Mouse (Mus musculus): ENCODE measurements at regions not wholly inside any gene's neighbourhood (a gene's known extent, or its start where the extent isn't known, plus 50 kb on each side); places are given as distances from the start of the nearest gene placed in this dataset.

DNA sequence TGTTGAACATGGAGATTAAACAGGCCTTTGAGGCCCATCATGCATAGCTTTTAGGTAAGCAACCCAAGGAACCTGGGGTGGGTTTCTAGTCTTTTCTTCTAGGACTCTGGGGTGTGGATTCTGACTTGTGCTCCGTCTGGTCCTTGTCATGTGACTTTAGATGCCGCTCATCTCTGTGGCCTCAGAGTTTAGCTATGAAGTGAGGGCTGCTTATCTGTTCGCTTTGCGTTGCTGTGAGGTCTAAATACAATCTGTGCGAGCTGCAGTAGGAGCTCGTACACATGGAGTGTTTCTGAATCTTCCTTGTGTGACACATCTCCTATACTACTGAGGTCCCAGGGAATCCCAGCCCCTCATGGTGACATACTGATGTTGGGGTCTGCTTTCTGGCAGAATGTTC lies 67.8 kb upstream of the Zfp831 start:
- TF ChIP-seq CTCF (IDR thresholded peaks at IDR 0.05; ENCODE audit: low read depth, low read length) (no peak), POLR2A (IDR thresholded peaks at IDR 0.05; ENCODE audit: insufficient read depth, low read length) (no peak), EP300 (IDR thresholded peaks at IDR 0.05; ENCODE audit: insufficient read depth, low read depth, low read length) (no peak)

DNA sequence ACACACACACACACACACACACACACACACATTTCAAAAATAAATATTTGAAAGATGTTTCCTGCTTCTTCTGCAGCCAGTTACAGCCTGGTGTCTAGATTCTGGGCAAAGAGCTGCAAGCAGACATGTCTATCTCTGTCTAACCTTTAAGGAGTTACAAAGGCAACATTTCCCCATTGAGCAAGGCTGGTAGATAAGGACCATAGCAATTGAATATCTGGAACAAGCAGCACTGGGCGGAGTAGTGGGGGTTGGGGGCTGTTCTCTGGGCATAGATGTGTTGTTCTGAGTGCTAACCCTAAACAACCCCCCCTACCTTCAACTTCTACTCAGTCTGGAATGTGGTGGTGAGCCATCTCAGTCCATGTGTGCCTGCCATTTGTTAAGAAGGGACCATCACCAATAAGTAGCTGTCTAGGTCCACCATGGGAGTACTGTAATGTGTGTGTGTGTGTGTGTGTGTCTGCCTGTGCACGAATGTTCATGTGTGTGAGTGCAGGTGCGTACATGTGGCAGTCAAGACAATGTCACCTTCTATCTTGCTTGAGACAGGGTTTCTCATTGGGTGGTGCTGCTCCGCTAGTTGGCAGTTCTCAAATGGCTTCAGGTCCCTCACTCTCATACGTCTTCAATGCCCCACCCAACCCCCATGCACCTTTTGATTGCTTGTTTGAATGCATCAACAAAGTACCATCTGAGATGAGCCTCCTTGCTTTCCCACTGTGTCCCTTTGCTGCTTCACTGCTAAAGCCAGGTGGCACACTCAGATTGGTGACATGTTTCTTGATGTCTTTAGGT lies 62.2 kb upstream of the Zfp831 start:
- TF ChIP-seq CTCF (IDR thresholded peaks at IDR 0.05; ENCODE audit: low read depth, low read length) (no peak), EP300 (IDR thresholded peaks at IDR 0.05; ENCODE audit: insufficient read depth, low read depth, low read length) (no peak), POLR2A (IDR thresholded peaks at IDR 0.05; ENCODE audit: insufficient read depth, low read length) (no peak)
- Histone ChIP-seq H3K27ac (ENCODE audit: insufficient read depth, low read length) (no peak overlapping the region), H3K36me3 (ENCODE audit: control insufficient read depth, insufficient read depth, low read length, poor library complexity, severe bottlenecking) (no peaks in the 10 kb centered on the region), H3K27me3 (ENCODE audit: control insufficient read depth, insufficient read depth, low read length, poor library complexity, severe bottlenecking) (no peaks in the 10 kb centered on the region), H3K9me3 (replicated peaks; ENCODE audit: control insufficient read depth, insufficient read depth, low read length, poor library complexity, severe bottlenecking) (no peaks in the 10 kb centered on the region; the same call in 1 of the 2 replicates), H3K4me3 (ENCODE audit: low read depth, low read length) (no peak overlapping the region), H3K9ac (ENCODE audit: low read depth, poor library complexity, severe bottlenecking) (no peak overlapping the region), H3K4me1 (ENCODE audit: control insufficient read depth, insufficient read depth, low read length) (no peaks in the 10 kb centered on the region)

More for the DNA sequence above, 67.8 kb upstream of the Zfp831 start:
- no peaks in the 10 kb centered on the region for H3K4me1 ChIP-seq (ENCODE audit: control insufficient read depth, insufficient read depth, low read length)
- no peak overlapping the region for H3K4me3 ChIP-seq (ENCODE audit: low read depth, low read length)
- no peaks in the 10 kb centered on the region for H3K36me3 ChIP-seq (ENCODE audit: control insufficient read depth, insufficient read depth, low read length, poor library complexity, severe bottlenecking)
- H3K27me3 ChIP-seq (ENCODE audit: control insufficient read depth, insufficient read depth, low read length, poor library complexity, severe bottlenecking) = no peaks in the 10 kb centered on the region
- H3K9me3 ChIP-seq (replicated peaks; ENCODE audit: control insufficient read depth, insufficient read depth, low read length, poor library complexity, severe bottlenecking) = no peaks in the 10 kb centered on the region
- H3K27ac ChIP-seq (ENCODE audit: insufficient read depth, low read length) = no peak overlapping the region
- no peak overlapping the region for H3K9ac ChIP-seq (ENCODE audit: low read depth, poor library complexity, severe bottlenecking)

GRCm38 (mm10) chr2:174584272-174584671 lies 59.1 kb upstream of the Zfp831 start:
- Histone ChIP-seq H3K4me1 (ENCODE audit: control insufficient read depth, insufficient read depth, low read length) (no peaks in the 10 kb centered on the region), H3K27ac (ENCODE audit: insufficient read depth, low read length) (no peak overlapping the region), H3K36me3 (ENCODE audit: control insufficient read depth, insufficient read depth, low read length, poor library complexity, severe bottlenecking) (no peaks in the 10 kb centered on the region), H3K27me3 (ENCODE audit: control insufficient read depth, insufficient read depth, low read length, poor library complexity, severe bottlenecking) (no peaks in the 10 kb centered on the region), H3K9me3 (replicated peaks; ENCODE audit: control insufficient read depth, insufficient read depth, low read length, poor library complexity, severe bottlenecking) (no peaks in the 10 kb centered on the region; the same call in 1 of the 2 replicates), H3K9ac (ENCODE audit: low read depth, poor library complexity, severe bottlenecking) (no peak overlapping the region), H3K4me3 (ENCODE audit: low read depth, low read length) (no peak overlapping the region)
- TF ChIP-seq CTCF (IDR thresholded peaks at IDR 0.05; ENCODE audit: low read depth, low read length) = no peak
- no peak for TF ChIP-seq POLR2A (IDR thresholded peaks at IDR 0.05; ENCODE audit: insufficient read depth, low read length)
- TF ChIP-seq EP300 (IDR thresholded peaks at IDR 0.05; ENCODE audit: insufficient read depth, low read depth, low read length) = no peak
